Mouse (Mus musculus): ENCODE results near the gene Phkg2.

- no peak for TF ChIP-seq CTCF (IDR thresholded peaks at IDR 0.05; ENCODE audit: low read depth)
- no peak for TF ChIP-seq EP300 (IDR thresholded peaks at IDR 0.05; ENCODE audit: low read depth)
Measured at GRCm38 (mm10) chr7:127573503-127574008, 416 bp downstream of the Phkg2 start.

Data from liver, postnatal 0 days (tissue).